In the genomic region with DNA sequence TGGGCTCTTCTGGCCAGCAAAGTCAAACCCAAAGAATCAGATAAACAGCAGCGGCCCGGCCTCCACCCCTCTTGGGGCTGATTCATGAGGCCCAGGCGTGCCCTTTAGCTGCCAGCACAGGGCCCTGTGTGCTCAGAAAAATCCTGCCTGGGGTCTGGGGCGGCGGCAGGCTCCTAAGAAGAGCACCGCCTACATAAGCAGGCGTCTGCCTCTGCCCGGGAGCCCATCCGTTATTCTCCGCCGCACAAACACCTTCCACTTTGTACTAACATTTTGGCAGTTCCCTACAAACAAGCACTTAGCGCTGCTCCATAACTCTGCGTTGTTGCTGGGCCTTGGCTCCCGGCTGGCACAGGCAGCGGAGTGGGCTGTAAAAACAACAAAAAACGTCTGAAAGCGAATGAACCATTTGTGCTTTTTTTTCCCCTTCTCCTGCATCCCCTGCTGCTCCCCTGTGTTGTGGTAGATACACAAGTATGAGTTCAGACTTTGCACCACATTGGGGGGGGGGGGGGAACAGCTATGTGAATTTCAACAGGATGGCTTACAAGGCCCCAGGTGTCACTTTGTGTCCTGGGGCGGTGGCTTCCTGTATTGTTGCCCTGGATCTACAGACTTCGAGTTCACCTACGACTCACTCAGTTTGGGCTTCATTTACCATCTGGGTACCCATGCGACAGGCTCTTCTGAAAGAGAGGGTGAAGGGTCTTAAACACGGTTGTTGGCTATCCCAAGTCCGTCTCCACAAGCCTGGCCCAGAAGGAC, we compare ENCODE assay signal across 9 mouse cellular contexts.
A peak's percentile ranks its signal among the peaks of the same experiment; 100 is the strongest.
DNase-seq lines count a peak whose midpoint lies in the region; ATAC-seq lines count a peak whose summit lies in the region.
"Had no signal": no experiment of that assay in that cellular context is flagged by ENCODE, and none has a peak within 500 bp of the region (broad histone marks: within the 10 kb centered on the region; RNA-seq: fewer than 3 reads in every experiment).

No protein-coding gene starts in this region.

- no peaks in the 10 kb centered on the region for H3K36me3 ChIP-seq in hindbrain, embryonic 16.5 days (ENCODE audit: control insufficient read depth, insufficient read depth, low read length)
- H3K36me3 ChIP-seq in hindbrain, embryonic 12.5 days, result no peaks in the 10 kb centered on the region
- H3K36me3 ChIP-seq in forebrain, embryonic 14.5 days (ENCODE audit: control insufficient read depth, insufficient read depth, low read length), result no peaks in the 10 kb centered on the region
- H3K36me3 ChIP-seq in neural tube, embryonic 15.5 days, result no peaks in the 10 kb centered on the region
- H3K36me3 ChIP-seq: embryonic facial prominence, embryonic 15.5 days had no signal

- ATAC-seq in hindbrain, embryonic 16.5 days, result 0 out of 2 replicates have a peak, but pooled peaks have one; percentile 37
- ATAC-seq in hindbrain, embryonic 12.5 days (ENCODE audit: low FRiP score), result no peak
- ATAC-seq in forebrain, embryonic 14.5 days, result peak; percentile 29; the same call in 1 of the 2 replicates
- ATAC-seq in neural tube, embryonic 15.5 days (ENCODE audit: low FRiP score), result peak; percentile 48; the same call in 1 of the 2 replicates
- no peak for ATAC-seq in inflammation-experienced regulatory T-cells, adult 6 months

- H3K27ac ChIP-seq in hindbrain, embryonic 16.5 days (ENCODE audit: low read depth, low read length), result no peak overlapping the region
- no peak overlapping the region for H3K27ac ChIP-seq in hindbrain, embryonic 12.5 days
- H3K27ac ChIP-seq in forebrain, embryonic 14.5 days (ENCODE audit: low read depth, low read length), result no peak overlapping the region; the same call in 1 of the 2 replicates
- peak overlapping the region; percentile 28; the same call in 1 of the 2 replicates for H3K27ac ChIP-seq in neural tube, embryonic 15.5 days (replicated peaks)
- H3K27ac ChIP-seq: embryonic facial prominence, embryonic 15.5 days had no signal

- no peaks in the 10 kb centered on the region for H3K9me3 ChIP-seq in hindbrain, embryonic 16.5 days (ENCODE audit: control insufficient read depth, low read length)
- no peaks in the 10 kb centered on the region for H3K9me3 ChIP-seq in hindbrain, embryonic 12.5 days (replicated peaks)
- H3K9me3 ChIP-seq in forebrain, embryonic 14.5 days (replicated peaks; ENCODE audit: control insufficient read depth, low read length), result no peaks in the 10 kb centered on the region
- H3K9me3 ChIP-seq in neural tube, embryonic 15.5 days (replicated peaks), result no peaks in the 10 kb centered on the region
- H3K9me3 ChIP-seq: embryonic facial prominence, embryonic 15.5 days had no signal

- no peak overlapping the region for H3K4me3 ChIP-seq in hindbrain, embryonic 16.5 days (ENCODE audit: low read length)
- no peak overlapping the region for H3K4me3 ChIP-seq in hindbrain, embryonic 12.5 days
- no peak overlapping the region for H3K4me3 ChIP-seq in forebrain, embryonic 14.5 days (ENCODE audit: low read depth, low read length)
- H3K4me3 ChIP-seq in neural tube, embryonic 15.5 days (replicated peaks), result no peak overlapping the region
- H3K4me3 ChIP-seq: embryonic facial prominence, embryonic 15.5 days had no signal

- peak; percentile 12 for DNase-seq in Muller cell, postnatal 12 days (ENCODE audit: inconsistent ontology term)
- peak; percentile 54 for DNase-seq in forebrain, embryonic 14.5 days (ENCODE audit: low spot score)
- no peak for DNase-seq in urinary bladder, postnatal 4 days (ENCODE audit: low spot score in 2 of 2)
- DNase-seq in left cerebral cortex, adult 8-10 months (ENCODE audit: low spot score in 2 of 2), result no peak

- peak overlapping the region; percentile 3; the same call in 1 of the 2 replicates for H3K4me2 ChIP-seq in hindbrain, embryonic 16.5 days (ENCODE audit: low read length)
- H3K4me2 ChIP-seq in hindbrain, embryonic 12.5 days (replicated peaks), result no peak overlapping the region
- no peak overlapping the region for H3K4me2 ChIP-seq in forebrain, embryonic 14.5 days (ENCODE audit: low read length)
- H3K4me2 ChIP-seq in neural tube, embryonic 15.5 days, result peak overlapping the region; percentile 30
- H3K4me2 ChIP-seq: embryonic facial prominence, embryonic 15.5 days had no signal

- H3K27me3 ChIP-seq in hindbrain, embryonic 16.5 days (replicated peaks; ENCODE audit: control insufficient read depth, insufficient read depth, low read length), result no peaks in the 10 kb centered on the region
- peaks cover 5% of the 10 kb centered on the region; the same call in 1 of the 2 replicates for H3K27me3 ChIP-seq in hindbrain, embryonic 12.5 days
- H3K27me3 ChIP-seq in forebrain, embryonic 14.5 days (replicated peaks; ENCODE audit: control insufficient read depth, insufficient read depth, low read length), result no peaks in the 10 kb centered on the region
- 0 out of 2 replicates have a peak, but pooled peaks cover 5% of the 10 kb centered on the region for H3K27me3 ChIP-seq in neural tube, embryonic 15.5 days (replicated peaks)

- H3K9ac ChIP-seq in hindbrain, embryonic 16.5 days (ENCODE audit: low read depth, low read length), result no peak overlapping the region
- no peak overlapping the region for H3K9ac ChIP-seq in hindbrain, embryonic 12.5 days
- no peak overlapping the region for H3K9ac ChIP-seq in forebrain, embryonic 14.5 days (ENCODE audit: low read length)
- H3K9ac ChIP-seq in neural tube, embryonic 15.5 days (replicated peaks), result no peak overlapping the region
- H3K9ac ChIP-seq: embryonic facial prominence, embryonic 15.5 days had no signal

- WGBS in hindbrain, embryonic 16.5 days, result 40% methylated on average over 23 of the region's 23 CpGs
- 41% methylated on average over 23 of the region's 23 CpGs for WGBS in hindbrain, embryonic 12.5 days
- WGBS in forebrain, embryonic 14.5 days, result 29% methylated on average over 23 of the region's 23 CpGs
- WGBS in neural tube, embryonic 15.5 days, result 27% methylated on average over 23 of the region's 23 CpGs

- H3K4me1 ChIP-seq in hindbrain, embryonic 16.5 days (ENCODE audit: control insufficient read depth, insufficient read depth, low read depth, low read length), result no peaks in the 10 kb centered on the region; the same call in 1 of the 2 replicates
- H3K4me1 ChIP-seq in hindbrain, embryonic 12.5 days, result peaks cover 15% of the 10 kb centered on the region
- 0 out of 2 replicates have a peak, but pooled peaks cover 2% of the 10 kb centered on the region for H3K4me1 ChIP-seq in forebrain, embryonic 14.5 days (ENCODE audit: control insufficient read depth, insufficient read depth, low read length)
- peaks cover 10% of the 10 kb centered on the region for H3K4me1 ChIP-seq in neural tube, embryonic 15.5 days

Comparison
In these comparisons a context has a peak if more than half of its experiments do, and no peak if none do; other contexts are left out.
1. ATAC-seq: peak in hindbrain, embryonic 16.5 days (single experiment), forebrain, embryonic 14.5 days (single experiment) and neural tube, embryonic 15.5 days (single experiment); none in hindbrain, embryonic 12.5 days (single experiment) and inflammation-experienced regulatory T-cells, adult 6 months (single experiment).
2. H3K4me2 ChIP-seq: peak in hindbrain, embryonic 16.5 days (single experiment) and neural tube, embryonic 15.5 days (single experiment); none in hindbrain, embryonic 12.5 days (single experiment) and forebrain, embryonic 14.5 days (single experiment).
3. DNase-seq: peak in Muller cell, postnatal 12 days (single experiment) and forebrain, embryonic 14.5 days (single experiment); none in urinary bladder, postnatal 4 days (0 of 2) and left cerebral cortex, adult 8-10 months (0 of 2).